Mouse (Mus musculus) C2C12 (cell line): ENCODE results near the gene Mrtfa. TPM values are rescaled to one million over a fixed set of nuclear protein-coding genes. Genes with fewer than 3 reads are reported as not detected.

Experiments used
- H3K27me3 ChIP-seq: one replicate; pipeline ENCODE4 v1.6.1; 2011; ENCODE audit not compliant: control insufficient read depth, insufficient read depth, insufficient read length
- H3K36me3 ChIP-seq: one replicate; pipeline ENCODE4 v1.6.1; 2011; ENCODE audit not compliant: control insufficient read depth, insufficient read depth
- H3K4me3 ChIP-seq: one replicate; pipeline ENCODE4 v1.5.1; 2011; ENCODE audit warnings: mild to moderate bottlenecking, control low read depth; ENCODE audit not compliant: poor library complexity, insufficient read depth, severe bottlenecking
- H3K79me2 ChIP-seq: one replicate; pipeline ENCODE4 v1.6.1; 2011; ENCODE audit not compliant: control insufficient read depth, insufficient read depth
- H3K79me3 ChIP-seq: one replicate; pipeline ENCODE4 v1.6.1; 2011; ENCODE audit warnings: low read depth, control low read depth
- H3ac ChIP-seq: one replicate; pipeline ENCODE3; 2011; ENCODE audit warnings: low read depth; ENCODE audit not compliant: control insufficient read depth, insufficient read length
- CEBPB ChIP-seq: IDR thresholded peaks from one replicate; pipeline ENCODE4 v1.6.1; 2011; ENCODE audit warnings: low read depth, mild to moderate bottlenecking, control low read depth, moderate library complexity
- CTCF ChIP-seq: IDR thresholded peaks from one replicate; pipeline ENCODE4 v1.5.1; 2011; ENCODE audit not compliant: control insufficient read depth, insufficient read depth, insufficient read length
- FOSL1 ChIP-seq: IDR thresholded peaks from one replicate; pipeline ENCODE4 v1.8.0; 2011; ENCODE audit warnings: mild to moderate bottlenecking, low read length; ENCODE audit not compliant: poor library complexity, insufficient read depth, severe bottlenecking
- MAX ChIP-seq: IDR thresholded peaks from one replicate; pipeline ENCODE4 v1.6.1; 2011; ENCODE audit warnings: mild to moderate bottlenecking, control low read depth
- MYOD1 ChIP-seq: IDR thresholded peaks from one replicate; pipeline ENCODE4 v1.6.1; 2011; ENCODE audit warnings: low read depth; ENCODE audit not compliant: control insufficient read depth, insufficient read length
- MYOG ChIP-seq: IDR thresholded peaks from one replicate; pipeline ENCODE4 v1.6.1; 2011; ENCODE audit not compliant: control insufficient read depth, insufficient read length; ENCODE audit errors: extremely low read depth
- USF1 ChIP-seq: IDR thresholded peaks from one replicate; pipeline ENCODE4 v1.6.1; 2011; ENCODE audit warnings: low read depth, mild to moderate bottlenecking, control low read depth, moderate library complexity
- polyA plus RNA-seq: library from polyadenylated mRNA; unstranded; fragments of >200 nt; fragmentation: generic; extraction: Trizol; gene quantifications from one replicate; pipeline ENCODE4 v1.2.1, GENCODE M21; 2012; ENCODE audit warnings: missing spikeins

Mrtfa gene
- polyA plus RNA-seq, 1 experiment, result 42.2 TPM

- TF ChIP-seq FOSL1 (no peak), MYOG (no peak), MAX (no peak), CEBPB (no peak), CTCF (no peak), USF1 (no peak), MYOD1 (no peak)
- Histone ChIP-seq H3K79me2 (no peaks in the 10 kb centered on the region), H3K27me3 (no peaks in the 10 kb centered on the region), H3K79me3 (no peaks in the 10 kb centered on the region), H3ac (no peak within 1 kb of the TSS), H3K36me3 (no peaks in the 10 kb centered on the region), H3K4me3 (no peak within 1 kb of the TSS)
These were observed 44.7 kb upstream of the Mrtfa start, which contains the start of gene Mchr1 for GRCm38 (mm10) chr15:81235086-81235920. Gene Mchr1 (plus strand): TSS chr15:81235499.

DNA sequence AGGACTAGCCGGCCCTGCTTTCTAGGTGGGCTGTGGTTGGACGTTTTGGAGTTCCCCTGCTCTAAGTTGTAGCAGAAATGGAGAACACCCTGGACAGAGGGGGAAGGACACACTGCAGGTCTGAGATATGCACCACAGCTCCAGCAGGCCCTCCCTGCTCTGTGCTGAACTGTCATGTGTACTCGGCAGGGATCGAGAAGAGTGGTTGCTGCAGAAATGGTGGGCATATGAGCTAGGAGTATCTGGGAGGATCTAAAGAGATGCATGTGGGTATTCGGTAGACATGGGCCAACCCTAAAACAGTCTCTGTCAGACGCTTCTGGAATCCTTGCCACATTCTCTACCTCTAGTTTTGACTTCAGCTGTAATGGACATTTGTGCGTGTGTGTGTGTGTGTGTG, 40.8 kb upstream of the Mrtfa start:
- no peak overlapping the region for H3ac ChIP-seq
- H3K4me3 ChIP-seq, result no peak overlapping the region
- no peak for TF ChIP-seq CEBPB
- TF ChIP-seq FOSL1, result no peak
- TF ChIP-seq CTCF, result no peak
- no peak for TF ChIP-seq USF1
- no peak for TF ChIP-seq MYOD1
- TF ChIP-seq MAX, result no peak
- no peak for TF ChIP-seq MYOG
- no peaks in the 10 kb centered on the region for H3K79me2 ChIP-seq
- no peaks in the 10 kb centered on the region for H3K79me3 ChIP-seq
- no peaks in the 10 kb centered on the region for H3K36me3 ChIP-seq
- H3K27me3 ChIP-seq, result no peaks in the 10 kb centered on the region

DNA sequence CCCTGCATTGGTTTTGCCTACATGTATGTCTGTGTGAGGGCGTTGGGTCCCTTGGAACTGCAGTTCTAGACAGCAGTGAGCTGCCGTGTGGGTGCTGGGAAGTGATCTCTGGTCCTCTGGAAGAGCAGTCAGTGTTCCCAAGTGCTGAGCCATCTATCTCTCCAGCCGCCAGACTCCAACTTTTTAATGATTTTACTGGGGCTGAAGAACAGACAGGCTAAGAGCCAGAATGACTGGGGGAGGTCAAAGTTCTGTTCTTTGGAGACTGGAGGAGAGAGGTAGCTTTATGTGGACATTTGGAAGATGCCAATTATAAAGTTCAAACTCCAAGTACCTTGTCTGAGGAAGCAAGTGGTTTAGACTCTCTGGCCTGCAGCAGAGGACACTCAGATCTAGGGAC, 39.2 kb upstream of the Mrtfa start:
- H3K36me3 ChIP-seq, result no peaks in the 10 kb centered on the region
- no peaks in the 10 kb centered on the region for H3K27me3 ChIP-seq
- no peak for TF ChIP-seq MYOG
- TF ChIP-seq CTCF, result no peak
- TF ChIP-seq FOSL1, result no peak
- no peak for TF ChIP-seq MAX
- no peak for TF ChIP-seq USF1
- no peak for TF ChIP-seq CEBPB
- TF ChIP-seq MYOD1, result no peak
- H3K79me2 ChIP-seq, result no peaks in the 10 kb centered on the region
- no peak overlapping the region for H3ac ChIP-seq
- H3K4me3 ChIP-seq, result no peak overlapping the region
- no peaks in the 10 kb centered on the region for H3K79me3 ChIP-seq

DNA sequence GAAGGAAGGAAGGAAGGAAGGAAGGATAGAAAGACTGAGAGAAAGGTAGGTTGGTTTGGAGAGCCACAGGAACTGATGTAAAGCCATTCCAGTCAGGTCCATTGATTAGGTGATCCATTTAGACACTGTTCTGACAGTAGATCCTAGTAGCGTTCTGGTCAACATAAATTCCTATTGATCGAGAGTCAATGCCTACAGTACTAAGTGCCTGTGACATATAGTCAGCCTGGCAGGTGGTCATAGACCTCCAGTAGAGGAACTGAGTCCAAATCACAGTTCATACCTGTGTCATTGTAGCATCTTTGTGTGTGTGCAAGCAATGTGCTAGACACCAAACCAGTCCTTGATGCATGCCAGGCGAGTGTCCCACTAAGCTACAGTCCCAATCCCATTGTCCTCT, 37.7 kb upstream of the Mrtfa start:
- Histone ChIP-seq H3K27me3 (no peaks in the 10 kb centered on the region), H3K79me2 (no peaks in the 10 kb centered on the region), H3ac (no peak overlapping the region), H3K36me3 (no peaks in the 10 kb centered on the region), H3K4me3 (no peak overlapping the region), H3K79me3 (no peaks in the 10 kb centered on the region)
- TF ChIP-seq USF1 (no peak), CTCF (no peak), MYOD1 (no peak), FOSL1 (no peak), MYOG (no peak), CEBPB (no peak), MAX (no peak)

- no peak overlapping the region for H3K4me3 ChIP-seq
- TF ChIP-seq FOSL1, result no peak
- no peak for TF ChIP-seq MYOD1
- TF ChIP-seq CTCF, result no peak
- no peak for TF ChIP-seq CEBPB
- TF ChIP-seq USF1, result no peak
- no peak for TF ChIP-seq MAX
- TF ChIP-seq MYOG, result no peak
- H3K79me2 ChIP-seq, result no peaks in the 10 kb centered on the region
- no peaks in the 10 kb centered on the region for H3K79me3 ChIP-seq
- no peak overlapping the region for H3ac ChIP-seq
- H3K36me3 ChIP-seq, result no peaks in the 10 kb centered on the region
- H3K27me3 ChIP-seq, result no peaks in the 10 kb centered on the region
These were observed 36.7 kb upstream of the Mrtfa start for GRCm38 (mm10) chr15:81227275-81227674.
